ENCODE assay signal across 16 mouse cellular contexts in the genomic region with DNA sequence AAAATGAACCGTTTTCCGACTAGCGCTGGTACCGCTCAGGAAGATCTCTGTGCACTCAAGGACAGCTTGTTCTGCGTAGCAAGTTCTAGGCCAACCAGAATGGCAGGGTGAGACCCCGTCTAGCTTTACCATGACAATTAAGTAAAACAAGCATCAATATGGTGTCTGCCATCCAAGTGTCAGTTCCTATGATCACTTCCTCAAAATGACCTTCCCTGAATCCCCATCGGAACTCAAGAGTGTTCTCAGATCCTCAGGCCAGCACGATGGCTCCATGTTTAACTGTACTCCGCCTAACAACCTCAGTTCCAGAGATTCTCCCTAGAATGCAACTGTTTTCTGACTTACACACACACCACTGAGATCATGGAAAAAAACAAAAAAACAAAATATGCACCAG. TPM values are rescaled to one million over a fixed set of nuclear protein-coding genes. Genes with fewer than 3 reads are reported as not detected.
DNase-seq lines count a peak whose midpoint lies in the region; ATAC-seq and TF ChIP-seq lines count a peak whose summit lies in the region.
"Had no signal": no experiment of that assay in that cellular context is flagged by ENCODE, and none has a peak within 500 bp of the region (broad histone marks: within the 10 kb centered on the region; RNA-seq: fewer than 3 reads in every experiment).

No protein-coding gene starts in this region.

- peaks cover 33 to 70% of the 10 kb centered on the region in 2 experiments for H3K4me1 ChIP-seq in heart, embryonic 14.5 days (ENCODE audit: control insufficient read depth in 2 of 2, insufficient read depth in 2 of 2, low read length in 2 of 2)
- H3K4me1 ChIP-seq in liver, embryonic 12.5 days, result peaks cover 90% of the 10 kb centered on the region
- peaks cover 42% of the 10 kb centered on the region for H3K4me1 ChIP-seq in liver, postnatal 0 days (ENCODE audit: insufficient read depth)
- peaks cover 21% of the 10 kb centered on the region for H3K4me1 ChIP-seq in cortical plate, adult 2 months (ENCODE audit: control insufficient read depth, insufficient read depth, low read length)

- peak overlapping the region; percentile 44; the same call in 1 of the 2 replicates for H3K9ac ChIP-seq in heart, embryonic 14.5 days (ENCODE audit: low read length)
- 0 out of 2 replicates have a peak overlapping the region, but pooled peaks have one; percentile 39 for H3K9ac ChIP-seq in liver, embryonic 12.5 days
- H3K9ac ChIP-seq in liver, postnatal 0 days (replicated peaks), result no peak overlapping the region
- H3K9ac ChIP-seq: liver, embryonic 15.5 days had no signal

- TF ChIP-seq EP300 in liver, postnatal 0 days (IDR thresholded peaks at IDR 0.05; ENCODE audit: low read depth), result no peak

- ATAC-seq in heart, embryonic 14.5 days (ENCODE audit: insufficient number of reproducible peaks, insufficient read depth, low FRiP score, low read depth), result no peak
- no peak for ATAC-seq in liver, embryonic 12.5 days
- ATAC-seq in liver, postnatal 0 days, result no peak
- ATAC-seq in megakaryocyte, adult 5-6 weeks (ENCODE audit: poor library complexity, severe bottlenecking), result 0 out of 2 replicates have a peak, but pooled peaks have one; percentile 20
- ATAC-seq: hindbrain, embryonic 16.5 days; intestine, postnatal 0 days had no signal

- no peaks in the 10 kb centered on the region for H3K36me3 ChIP-seq in heart, embryonic 14.5 days (ENCODE audit: control insufficient read depth, insufficient read depth, low read length)
- 0 out of 2 replicates have a peak, but pooled peaks cover 13% of the 10 kb centered on the region for H3K36me3 ChIP-seq in liver, embryonic 12.5 days
- no peaks in the 10 kb centered on the region for H3K36me3 ChIP-seq in liver, postnatal 0 days (replicated peaks; ENCODE audit: insufficient read depth, low read length)
- H3K36me3 ChIP-seq: liver, embryonic 15.5 days; midbrain, embryonic 10.5 days had no signal

- no peak overlapping the region for H3K4me3 ChIP-seq in heart, embryonic 14.5 days (ENCODE audit: control insufficient read depth in 1 of 2, insufficient read depth in 1 of 2, low read depth in 1 of 2, low read length in 2 of 2)
- H3K4me3 ChIP-seq in liver, embryonic 12.5 days, result 0 out of 2 replicates have a peak overlapping the region, but pooled peaks have one; percentile 3
- H3K4me3 ChIP-seq in liver, postnatal 0 days (ENCODE audit: low read depth, low read length), result no peak overlapping the region
- no peak overlapping the region for H3K4me3 ChIP-seq in cortical plate, adult 2 months (ENCODE audit: insufficient read depth, low read length)
- H3K4me3 ChIP-seq: forebrain, embryonic 10.5 days; limb, embryonic 10.5 days; liver, embryonic 15.5 days; myocyte had no signal

- no peaks in the 10 kb centered on the region for H3K9me3 ChIP-seq in heart, embryonic 14.5 days (ENCODE audit: control insufficient read depth, low read length)
- no peaks in the 10 kb centered on the region for H3K9me3 ChIP-seq in liver, embryonic 12.5 days (replicated peaks)
- no peaks in the 10 kb centered on the region for H3K9me3 ChIP-seq in liver, postnatal 0 days (ENCODE audit: low read length)
- H3K9me3 ChIP-seq: forebrain, embryonic 10.5 days; G1E; limb, embryonic 10.5 days; liver, embryonic 15.5 days; midbrain, embryonic 10.5 days had no signal

- peak overlapping the region; percentile 25 for H3K4me2 ChIP-seq in heart, embryonic 14.5 days (ENCODE audit: low read length)
- 0 out of 2 replicates have a peak overlapping the region, but pooled peaks have one; percentile 38 for H3K4me2 ChIP-seq in liver, embryonic 12.5 days
- no peak overlapping the region for H3K4me2 ChIP-seq in liver, postnatal 0 days (ENCODE audit: low read depth, low read length)

- TF ChIP-seq CTCF in liver, postnatal 0 days (IDR thresholded peaks at IDR 0.05; ENCODE audit: low read depth), result no peak
- TF ChIP-seq CTCF in cortical plate, adult 2 months (IDR thresholded peaks at IDR 0.05; ENCODE audit: extremely low read depth, insufficient read depth, low read length), result no peak

- TF ChIP-seq POLR2A in cortical plate, adult 2 months (IDR thresholded peaks at IDR 0.05; ENCODE audit: extremely low read depth, insufficient read depth, low read length), result no peak

- peak overlapping the region in 1 of 2 experiments; percentile 35; a peak in 2 of 4 replicates for H3K27ac ChIP-seq in heart, embryonic 14.5 days (replicated peaks in 1 of 2; ENCODE audit: control insufficient read depth in 1 of 2, insufficient read depth in 1 of 2, low read depth in 2 of 2, low read length in 2 of 2)
- no peak overlapping the region for H3K27ac ChIP-seq in liver, embryonic 12.5 days
- H3K27ac ChIP-seq in liver, postnatal 0 days (ENCODE audit: low read depth), result no peak overlapping the region
- H3K27ac ChIP-seq in cortical plate, adult 2 months (ENCODE audit: insufficient read depth, low read length), result peak overlapping the region; percentile 30
- H3K27ac ChIP-seq: forebrain, embryonic 10.5 days; limb, embryonic 10.5 days; liver, embryonic 15.5 days; midbrain, embryonic 10.5 days had no signal

- WGBS in heart, embryonic 14.5 days, result 82% methylated on average over 9 of the region's 9 CpGs
- WGBS in liver, embryonic 12.5 days (ENCODE audit: insufficient replicate concordance), result 80% methylated on average over 9 of the region's 9 CpGs
- 82% methylated on average over 9 of the region's 9 CpGs for WGBS in liver, postnatal 0 days (ENCODE audit: insufficient replicate concordance)

- no peaks in the 10 kb centered on the region for H3K27me3 ChIP-seq in heart, embryonic 14.5 days (ENCODE audit: control insufficient read depth, insufficient read depth, low read length)
- no peaks in the 10 kb centered on the region for H3K27me3 ChIP-seq in liver, embryonic 12.5 days (replicated peaks)
- no peaks in the 10 kb centered on the region for H3K27me3 ChIP-seq in liver, postnatal 0 days (ENCODE audit: insufficient read depth, low read length)
- H3K27me3 ChIP-seq: liver, embryonic 15.5 days had no signal

- DNase-seq in heart, adult 18-20 months, result no peak
- DNase-seq in liver, postnatal 0 days, result no peak
- no peak for DNase-seq in urinary bladder, postnatal 14 days (ENCODE audit: low spot score)
- DNase-seq: thymus, adult 2 months had no signal

RNA-seq across cellular contexts. Expression of a gene that starts 2.9 kb away (rescaled TPM):
- 22.5 and 25.6 TPM in 2 replicates for polyA plus RNA-seq in heart, embryonic 14.5 days (2014; fragmentation: Nextera tagmentation; extraction: Ambion mirVana)
- 100 to 1,000 TPM; 172 to 174 TPM for total RNA-seq in heart, adult 18-20 months (2021)
- polyA plus RNA-seq in liver, embryonic 12.5 days (2016; fragmentation: Nextera tagmentation; extraction: Ambion mirVana), result 15.2 and 15.8 TPM in 2 replicates
- polyA plus RNA-seq in liver, postnatal 0 days (2015; fragmentation: Nextera tagmentation; extraction: Ambion mirVana), result 9.6 and 10.6 TPM in 2 replicates
- 60.0 and 64.6 TPM in 2 replicates for polyA plus RNA-seq in cortical plate, adult 2 months (2012; rRNA removed)
- total RNA-seq in megakaryocyte, adult 5-6 weeks (2015), result 20.1 and 20.2 TPM in 2 replicates
- 37.8 and 40.9 TPM in 2 replicates for total RNA-seq in megakaryocyte, adult 5-6 weeks (2017)

RNA-seq across cellular contexts. Expression of a gene that starts 16.0 kb away (rescaled TPM):
- 386 and 413 TPM in 2 replicates for polyA plus RNA-seq in heart, embryonic 14.5 days (2014; fragmentation: Nextera tagmentation; extraction: Ambion mirVana)
- 100 to 1,000 TPM; 479 to 585 TPM for total RNA-seq in heart, adult 18-20 months (2021)
- 590 and 602 TPM in 2 replicates for polyA plus RNA-seq in liver, embryonic 12.5 days (2016; fragmentation: Nextera tagmentation; extraction: Ambion mirVana)
- 315 and 325 TPM in 2 replicates for polyA plus RNA-seq in liver, postnatal 0 days (2015; fragmentation: Nextera tagmentation; extraction: Ambion mirVana)
- 394 and 406 TPM in 2 replicates for polyA plus RNA-seq in cortical plate, adult 2 months (2012; rRNA removed)
- 1,545 and 1,566 TPM in 2 replicates for total RNA-seq in megakaryocyte, adult 5-6 weeks (2015)
- 945 and 954 TPM in 2 replicates for total RNA-seq in megakaryocyte, adult 5-6 weeks (2017)

RNA-seq across cellular contexts. Expression of a gene that starts 31.8 kb away (rescaled TPM):
- 5.5 and 5.8 TPM in 2 replicates for polyA plus RNA-seq in heart, embryonic 14.5 days (2014; fragmentation: Nextera tagmentation; extraction: Ambion mirVana)
- total RNA-seq in heart, adult 18-20 months (2021), result 10 to 100 TPM; 23.2 to 23.4 TPM
- 13.3 and 14.4 TPM in 2 replicates for polyA plus RNA-seq in liver, embryonic 12.5 days (2016; fragmentation: Nextera tagmentation; extraction: Ambion mirVana)
- 3.3 and 3.6 TPM in 2 replicates for polyA plus RNA-seq in liver, postnatal 0 days (2015; fragmentation: Nextera tagmentation; extraction: Ambion mirVana)
- polyA plus RNA-seq in cortical plate, adult 2 months (2012; rRNA removed), result 77.7 and 79.8 TPM in 2 replicates
- 12.0 and 17.0 TPM in 2 replicates for total RNA-seq in megakaryocyte, adult 5-6 weeks (2015)
- 8.6 and 15.2 TPM in 2 replicates for total RNA-seq in megakaryocyte, adult 5-6 weeks (2017)
